In genomic region chrX:94990080-94990825, GRCm38 (mm10) we compare ENCODE assay signal across 8 mouse cellular contexts. TPM values are rescaled to one million over a fixed set of nuclear protein-coding genes. Genes with fewer than 3 reads are reported as not detected.
DNase-seq lines count a peak whose midpoint lies in the region; ATAC-seq and TF ChIP-seq lines count a peak whose summit lies in the region.

No protein-coding gene starts in this region.

- H3K27ac ChIP-seq in heart, embryonic 10.5 days: peak overlapping the region; percentile 85
- no peak overlapping the region for H3K27ac ChIP-seq in kidney, embryonic 15.5 days
- H3K27ac ChIP-seq in lung, postnatal 0 days (ENCODE audit: low read length): no peak overlapping the region

- H3K27me3 ChIP-seq in heart, embryonic 10.5 days (ENCODE audit: insufficient read depth, poor library complexity, severe bottlenecking): peaks cover 23% of the 10 kb centered on the region; the same call in 1 of the 2 replicates
- peaks cover 43% of the 10 kb centered on the region for H3K27me3 ChIP-seq in kidney, embryonic 15.5 days
- H3K27me3 ChIP-seq in lung, postnatal 0 days (replicated peaks; ENCODE audit: insufficient read depth, low read length): no peaks in the 10 kb centered on the region

- peak overlapping the region; percentile 24; the same call in 1 of the 2 replicates for H3K9ac ChIP-seq in kidney, embryonic 15.5 days
- no peak overlapping the region for H3K9ac ChIP-seq in lung, postnatal 0 days (replicated peaks; ENCODE audit: low read depth)

- no peaks in the 10 kb centered on the region for H3K9me3 ChIP-seq in heart, embryonic 10.5 days
- H3K9me3 ChIP-seq in kidney, embryonic 15.5 days (replicated peaks): no peaks in the 10 kb centered on the region
- H3K9me3 ChIP-seq in lung, postnatal 0 days (ENCODE audit: low read length): no peaks in the 10 kb centered on the region

- no peak for TF ChIP-seq EP300 in lung, postnatal 0 days (IDR thresholded peaks at IDR 0.05)

- peak overlapping the region; percentile 55 for H3K4me3 ChIP-seq in heart, embryonic 10.5 days
- H3K4me3 ChIP-seq in kidney, embryonic 15.5 days (replicated peaks): peak overlapping the region; percentile 36
- H3K4me3 ChIP-seq in lung, postnatal 0 days (ENCODE audit: low read depth, low read length): peak overlapping the region; percentile 26

- H3K4me2 ChIP-seq in kidney, embryonic 15.5 days: peak overlapping the region; percentile 61
- peak overlapping the region; percentile 56 for H3K4me2 ChIP-seq in lung, postnatal 0 days (replicated peaks; ENCODE audit: low read depth, low read length)

- no peaks in the 10 kb centered on the region for H3K36me3 ChIP-seq in heart, embryonic 10.5 days
- no peaks in the 10 kb centered on the region for H3K36me3 ChIP-seq in kidney, embryonic 15.5 days
- no peaks in the 10 kb centered on the region for H3K36me3 ChIP-seq in lung, postnatal 0 days (ENCODE audit: insufficient read depth, low read length)

- peak; percentile 12 for DNase-seq in layer of hippocampus, adult 11-12 months (ENCODE audit: low spot score)
- no peak for DNase-seq in layer of hippocampus, adult 9-10 months (ENCODE audit: low spot score)
- peak; percentile 6 to 7 for DNase-seq in cerebellum, postnatal 14 days
- DNase-seq in heart, embryonic 10.5 days (ENCODE audit: low spot score): no peak
- DNase-seq in lung, postnatal 0 days (ENCODE audit: low spot score): peak; percentile 23
- peak; percentile 10 for DNase-seq in right cerebral cortex, postnatal 25 days
- DNase-seq in spleen, postnatal 36 days (ENCODE audit: low spot score in 2 of 2): no peak

- peak; percentile 86 for ATAC-seq in kidney, embryonic 15.5 days (replicated peaks; ENCODE audit: low FRiP score)
- peak; percentile 72 for ATAC-seq in lung, postnatal 0 days

- H3K4me1 ChIP-seq in heart, embryonic 10.5 days: 0 out of 2 replicates have a peak, but pooled peaks cover 3% of the 10 kb centered on the region
- H3K4me1 ChIP-seq in kidney, embryonic 15.5 days: 0 out of 2 replicates have a peak, but pooled peaks cover 5% of the 10 kb centered on the region
- H3K4me1 ChIP-seq in lung, postnatal 0 days (ENCODE audit: insufficient read depth, low read depth, low read length): no peaks in the 10 kb centered on the region

- peak; percentile 50 for TF ChIP-seq CTCF in lung, postnatal 0 days (IDR thresholded peaks at IDR 0.05)

- 18% methylated on average over 29 of the region's 29 CpGs for whole genome bisulfite sequencing in heart, embryonic 10.5 days
- WGBS in kidney, embryonic 15.5 days: 24% methylated on average over 29 of the region's 29 CpGs
- WGBS in lung, postnatal 0 days: 11% methylated on average over 29 of the region's 29 CpGs

RNA-seq across cellular contexts. Expression of gene Spin4, which starts 36.2 kb away (rescaled TPM):
- polyA plus RNA-seq in heart, embryonic 10.5 days (2016; fragmentation: Nextera tagmentation; extraction: Ambion mirVana): 5.0 and 5.3 TPM in 2 replicates
- 8.6 and 9.1 TPM in 2 replicates for polyA plus RNA-seq in kidney, embryonic 15.5 days (2015; fragmentation: Nextera tagmentation; extraction: Ambion mirVana)
- polyA plus RNA-seq in lung, postnatal 0 days (2015; fragmentation: Nextera tagmentation; extraction: Ambion mirVana): 4.6 and 5.5 TPM in 2 replicates

Comparison
In these comparisons a context has a peak if more than half of its experiments do, and no peak if none do; other contexts are left out.
1. DNase-seq: peak in layer of hippocampus, adult 11-12 months (single experiment), cerebellum, postnatal 14 days (2 of 2), lung, postnatal 0 days (single experiment) and right cerebral cortex, postnatal 25 days (single experiment); none in layer of hippocampus, adult 9-10 months (single experiment), heart, embryonic 10.5 days (single experiment) and spleen, postnatal 36 days (0 of 2).
2. Peak in every context shown above with its lines, with median percentiles within 50 percentile points of each other: H3K4me3 ChIP-seq.